Mouse (Mus musculus): ENCODE measurements at regions not wholly inside any gene's neighbourhood (a gene's known extent, or its start where the extent isn't known, plus 50 kb on each side); places are given as distances from the start of the nearest gene placed in this dataset.

- Histone ChIP-seq H3K9ac (no peak overlapping the region), H3K4me1 (ENCODE audit: insufficient read depth) (no peaks in the 10 kb centered on the region), H3K4me3 (ENCODE audit: low read depth, low read length) (no peak overlapping the region), H3K4me2 (ENCODE audit: low read depth) (no peak overlapping the region), H3K9me3 (ENCODE audit: low read length) (no peaks in the 10 kb centered on the region), H3K27ac (ENCODE audit: low read depth, low read length) (no peak overlapping the region), H3K36me3 (ENCODE audit: insufficient read depth) (no peaks in the 10 kb centered on the region), H3K27me3 (ENCODE audit: insufficient read depth, low read length) (peaks cover 4% of the 10 kb centered on the region; the same call in 1 of the 2 replicates)
- no peak for TF ChIP-seq CTCF (IDR thresholded peaks at IDR 0.05; ENCODE audit: low read depth)
- DNase-seq (peak; percentile 28), ATAC-seq (peak; percentile 53)
- WGBS: 15% methylated on average over 10 of the region's 10 CpGs
These were observed 262.5 kb downstream of the Uaca start for GRCm38 (mm10) chr9:61056731-61057270.

DNA sequence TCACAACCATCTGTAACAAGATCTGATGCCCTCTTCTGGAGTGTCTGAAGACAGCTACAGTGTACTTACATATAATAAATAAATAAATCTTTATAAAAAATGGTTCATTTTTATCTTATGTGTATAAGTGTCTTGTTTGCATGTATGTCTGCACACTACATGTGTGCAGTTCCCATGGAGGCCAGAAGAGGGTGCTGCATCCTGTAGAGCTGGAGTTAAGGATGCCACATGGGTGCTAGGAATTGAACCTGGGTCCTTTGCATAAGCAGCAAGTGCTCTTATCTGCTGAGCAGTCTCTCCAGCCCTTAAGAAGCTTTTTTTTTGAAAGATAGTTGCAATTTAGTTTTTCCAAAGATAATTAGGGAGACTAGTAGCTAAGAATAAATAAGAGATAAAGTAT lies 264.9 kb downstream of the Uaca start:
- Histone ChIP-seq H3K36me3 (ENCODE audit: insufficient read depth) (no peaks in the 10 kb centered on the region), H3K4me2 (ENCODE audit: low read depth) (no peak overlapping the region), H3K27me3 (ENCODE audit: insufficient read depth, low read length) (peaks cover 4% of the 10 kb centered on the region; the same call in 1 of the 2 replicates), H3K9me3 (ENCODE audit: low read length) (no peaks in the 10 kb centered on the region), H3K27ac (ENCODE audit: low read depth, low read length) (no peak overlapping the region), H3K4me1 (ENCODE audit: insufficient read depth) (no peaks in the 10 kb centered on the region), H3K4me3 (ENCODE audit: low read depth, low read length) (no peak overlapping the region), H3K9ac (no peak overlapping the region)
- ATAC-seq (no peak), DNase-seq (no peak)
- TF ChIP-seq CTCF (IDR thresholded peaks at IDR 0.05; ENCODE audit: low read depth): peak; percentile 23; the same call in 1 of the 2 replicates

DNA sequence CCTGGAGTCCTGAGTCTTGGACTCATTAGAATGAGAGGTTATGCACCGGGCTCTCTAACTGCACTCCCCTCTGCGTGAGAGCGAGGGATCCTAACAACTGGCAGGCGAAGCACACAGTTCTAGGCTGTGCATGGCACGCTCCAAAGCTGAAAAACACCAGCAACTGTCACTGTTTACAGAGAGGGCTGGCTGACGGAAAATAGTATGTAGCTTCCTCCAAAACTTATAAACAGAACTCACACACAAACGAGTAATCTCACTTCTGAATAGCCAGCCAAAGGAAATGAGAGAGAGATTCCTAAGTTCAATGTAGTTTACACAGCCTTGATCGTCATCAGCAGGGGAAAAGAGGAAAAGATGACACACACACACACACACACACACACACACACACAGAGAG lies 266.6 kb downstream of the Uaca start:
- H3K4me1 ChIP-seq (ENCODE audit: insufficient read depth): no peaks in the 10 kb centered on the region
- no peak for TF ChIP-seq CTCF (IDR thresholded peaks at IDR 0.05; ENCODE audit: low read depth)
- H3K9me3 ChIP-seq (ENCODE audit: low read length): no peaks in the 10 kb centered on the region
- H3K9ac ChIP-seq: no peak overlapping the region
- peaks cover 4% of the 10 kb centered on the region; the same call in 1 of the 2 replicates for H3K27me3 ChIP-seq (ENCODE audit: insufficient read depth, low read length)
- WGBS: 53% methylated on average over 8 of the region's 8 CpGs
- H3K4me3 ChIP-seq (ENCODE audit: low read depth, low read length): no peak overlapping the region
- H3K4me2 ChIP-seq (ENCODE audit: low read depth): no peak overlapping the region
- no peak for DNase-seq
- no peak for ATAC-seq
- H3K36me3 ChIP-seq (ENCODE audit: insufficient read depth): no peaks in the 10 kb centered on the region
- H3K27ac ChIP-seq (ENCODE audit: low read depth, low read length): no peak overlapping the region

GRCm38 (mm10) chr9:61064714-61065305 lies 270.5 kb downstream of the Uaca start:
- Histone ChIP-seq H3K4me2 (ENCODE audit: low read depth) (no peak overlapping the region), H3K9me3 (ENCODE audit: low read length) (no peaks in the 10 kb centered on the region), H3K27ac (ENCODE audit: low read depth, low read length) (no peak overlapping the region), H3K27me3 (ENCODE audit: insufficient read depth, low read length) (no peaks in the 10 kb centered on the region), H3K4me3 (ENCODE audit: low read depth, low read length) (no peak overlapping the region), H3K36me3 (ENCODE audit: insufficient read depth) (no peaks in the 10 kb centered on the region), H3K9ac (no peak overlapping the region), H3K4me1 (ENCODE audit: insufficient read depth) (no peaks in the 10 kb centered on the region)
- WGBS: 84% methylated on average over 8 of the region's 8 CpGs
- DNase-seq: no peak
- no peak for TF ChIP-seq CTCF (IDR thresholded peaks at IDR 0.05; ENCODE audit: low read depth)
- ATAC-seq: no peak

DNA sequence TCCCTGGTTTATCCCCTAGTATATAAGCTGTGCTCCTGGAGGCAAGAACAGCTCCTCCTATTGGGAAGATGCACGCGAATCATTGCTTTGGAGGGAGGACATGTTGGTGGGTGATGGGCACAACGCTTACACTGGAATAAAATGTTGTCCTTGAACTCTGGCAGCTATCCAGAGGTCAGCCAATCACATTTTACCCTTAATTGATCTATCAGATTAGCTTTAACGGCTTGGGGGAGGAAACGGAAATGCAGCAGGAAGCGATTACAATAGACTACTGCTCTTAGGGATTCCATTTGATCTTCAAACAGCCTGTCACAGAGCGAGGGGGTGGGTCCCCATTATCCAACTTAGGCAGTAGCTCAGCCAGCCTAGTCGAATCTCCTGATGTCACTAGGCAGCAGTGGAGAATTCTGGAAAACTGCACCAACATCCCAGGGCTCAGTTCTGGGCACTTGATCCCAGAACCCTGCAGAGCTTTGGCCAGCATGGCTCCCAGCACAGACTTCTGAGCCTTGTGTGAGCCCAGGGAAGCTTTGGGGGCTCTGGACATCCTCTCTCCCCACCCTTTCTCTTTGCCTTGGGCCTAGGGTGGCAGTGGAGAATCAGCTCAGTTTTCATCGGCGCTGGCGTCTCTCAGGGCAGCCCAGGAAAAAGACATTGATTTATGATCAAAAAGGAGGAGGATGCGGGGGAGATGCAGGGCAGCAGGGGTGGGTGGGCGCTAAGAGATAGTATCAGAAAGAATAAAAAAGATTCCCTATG lies 275.4 kb downstream of the Uaca start:
- DNase-seq: no peak
- Histone ChIP-seq H3K4me2 (ENCODE audit: low read depth) (no peak overlapping the region), H3K27ac (ENCODE audit: low read depth, low read length) (no peak overlapping the region), H3K4me1 (ENCODE audit: insufficient read depth) (no peaks in the 10 kb centered on the region), H3K9ac (no peak overlapping the region), H3K27me3 (ENCODE audit: insufficient read depth, low read length) (no peaks in the 10 kb centered on the region), H3K9me3 (ENCODE audit: low read length) (no peaks in the 10 kb centered on the region), H3K4me3 (ENCODE audit: low read depth, low read length) (no peak overlapping the region), H3K36me3 (ENCODE audit: insufficient read depth) (no peaks in the 10 kb centered on the region)
- WGBS: 48% methylated on average over 13 of the region's 13 CpGs
- no peak; the same call in 1 of the 2 replicates for ATAC-seq
- TF ChIP-seq CTCF (IDR thresholded peaks at IDR 0.05; ENCODE audit: low read depth): 0 out of 2 replicates have a peak, but pooled peaks have one; percentile 17

- no peak for TF ChIP-seq CTCF (IDR thresholded peaks at IDR 0.05; ENCODE audit: low read depth)
- WGBS: 40% methylated on average over 8 of the region's 8 CpGs
- ATAC-seq (no peak), DNase-seq (no peak)
- H3K9me3 ChIP-seq (ENCODE audit: low read length): no peaks in the 10 kb centered on the region
- H3K4me2 ChIP-seq (ENCODE audit: low read depth): no peak overlapping the region
- no peak overlapping the region for H3K9ac ChIP-seq
- no peaks in the 10 kb centered on the region for H3K36me3 ChIP-seq (ENCODE audit: insufficient read depth)
- H3K4me1 ChIP-seq (ENCODE audit: insufficient read depth): no peaks in the 10 kb centered on the region
- no peak overlapping the region for H3K4me3 ChIP-seq (ENCODE audit: low read depth, low read length)
- H3K27me3 ChIP-seq (ENCODE audit: insufficient read depth, low read length): no peaks in the 10 kb centered on the region
- no peak overlapping the region for H3K27ac ChIP-seq (ENCODE audit: low read depth, low read length)
These were observed 276.0 kb downstream of the Uaca start for GRCm38 (mm10) chr9:61070315-61070707.

- Histone ChIP-seq H3K4me3 (ENCODE audit: low read depth, low read length) (no peak overlapping the region), H3K4me2 (ENCODE audit: low read depth) (no peak overlapping the region), H3K9me3 (ENCODE audit: low read length) (no peaks in the 10 kb centered on the region), H3K27me3 (ENCODE audit: insufficient read depth, low read length) (no peaks in the 10 kb centered on the region), H3K4me1 (ENCODE audit: insufficient read depth) (no peaks in the 10 kb centered on the region), H3K9ac (no peak overlapping the region), H3K36me3 (ENCODE audit: insufficient read depth) (no peaks in the 10 kb centered on the region), H3K27ac (ENCODE audit: low read depth, low read length) (no peak overlapping the region)
- DNase-seq: no peak
- no peak for ATAC-seq
- no peak for TF ChIP-seq CTCF (IDR thresholded peaks at IDR 0.05; ENCODE audit: low read depth)
- WGBS: 36% methylated on average over 9 of the region's 9 CpGs
These were observed 276.5 kb downstream of the Uaca start for GRCm38 (mm10) chr9:61070861-61071260.

All from forebrain, postnatal 0 days (tissue).